Mouse (Mus musculus): ENCODE data around the gene Elavl3. TPM values are rescaled to one million over a fixed set of nuclear protein-coding genes. Genes with fewer than 3 reads are reported as not detected.

The Elavl3 gene
- polyA plus RNA-seq, 1 experiment from 2014 or later, result 53.5 TPM

GRCm38 (mm10) chr9:21989230-21990110 is 62.4 kb downstream of the Elavl3 start, which contains the start of gene Rgl3:
TSS of gene Rgl3 (minus strand) at chr9:21989446.
- ATAC-seq (replicated peaks; ENCODE audit: low FRiP score) (peak; percentile 53; the same call in 1 of the 2 replicates), DNase-seq (ENCODE audit: low spot score) (peak; percentile 75)
- Histone ChIP-seq H3K4me3 (ENCODE audit: low read depth, low read length) (peak within 1 kb of the TSS; percentile 35), H3K4me2 (ENCODE audit: low read depth, low read length, severe bottlenecking) (peak within 1 kb of the TSS; percentile 67), H3K36me3 (ENCODE audit: control insufficient read depth, insufficient read depth, low read length) (no peaks in the 10 kb centered on the region), H3K27me3 (ENCODE audit: control insufficient read depth, insufficient read depth, low read length) (peaks cover 56% of the 10 kb centered on the region), H3K4me1 (replicated peaks; ENCODE audit: control insufficient read depth, insufficient read depth, low read length) (peaks cover 16% of the 10 kb centered on the region), H3K27ac (ENCODE audit: low read depth, low read length) (no peak within 1 kb of the TSS), H3K9ac (ENCODE audit: low read length) (peak within 1 kb of the TSS; percentile 51), H3K9me3 (ENCODE audit: control insufficient read depth, low read length) (no peaks in the 10 kb centered on the region)
- WGBS, result under 1% methylated on average over 38 of the region's 42 CpGs

GRCm38 (mm10) chr9:21988421-21989101 is 63.3 kb downstream of the Elavl3 start:
- DNase-seq (ENCODE audit: low spot score) (no peak), ATAC-seq (replicated peaks; ENCODE audit: low FRiP score) (peak; percentile 23; the same call in 1 of the 2 replicates)
- under 1% methylated on average over 32 of the region's 32 CpGs for WGBS
- Histone ChIP-seq H3K9me3 (ENCODE audit: control insufficient read depth, low read length) (no peaks in the 10 kb centered on the region), H3K4me2 (ENCODE audit: low read depth, low read length, severe bottlenecking) (peak overlapping the region; percentile 67), H3K4me1 (replicated peaks; ENCODE audit: control insufficient read depth, insufficient read depth, low read length) (peaks cover 16% of the 10 kb centered on the region), H3K27ac (ENCODE audit: low read depth, low read length) (no peak overlapping the region), H3K9ac (ENCODE audit: low read length) (peak overlapping the region; percentile 51), H3K36me3 (ENCODE audit: control insufficient read depth, insufficient read depth, low read length) (no peaks in the 10 kb centered on the region), H3K27me3 (ENCODE audit: control insufficient read depth, insufficient read depth, low read length) (peaks cover 56% of the 10 kb centered on the region), H3K4me3 (ENCODE audit: low read depth, low read length) (peak overlapping the region; percentile 35)

- no peak for ATAC-seq (replicated peaks; ENCODE audit: low FRiP score)
- H3K4me1 ChIP-seq (replicated peaks; ENCODE audit: control insufficient read depth, insufficient read depth, low read length), result peaks cover 16% of the 10 kb centered on the region
- peaks cover 56% of the 10 kb centered on the region for H3K27me3 ChIP-seq (ENCODE audit: control insufficient read depth, insufficient read depth, low read length)
- peak overlapping the region; percentile 67; the same call in 1 of the 2 replicates for H3K4me2 ChIP-seq (ENCODE audit: low read depth, low read length, severe bottlenecking)
- WGBS, result 10% methylated on average over 34 of the region's 36 CpGs
- peak overlapping the region; percentile 16; the same call in 1 of the 2 replicates for H3K9ac ChIP-seq (ENCODE audit: low read length)
- DNase-seq (ENCODE audit: low spot score), result no peak
- no peaks in the 10 kb centered on the region for H3K36me3 ChIP-seq (ENCODE audit: control insufficient read depth, insufficient read depth, low read length)
- no peak overlapping the region for H3K27ac ChIP-seq (ENCODE audit: low read depth, low read length)
- H3K4me3 ChIP-seq (ENCODE audit: low read depth, low read length), result peak overlapping the region; percentile 35; the same call in 1 of the 2 replicates
- no peaks in the 10 kb centered on the region for H3K9me3 ChIP-seq (ENCODE audit: control insufficient read depth, low read length)
These were observed 64.1 kb downstream of the Elavl3 start for GRCm38 (mm10) chr9:21987592-21988342.

- H3K9me3 ChIP-seq (ENCODE audit: control insufficient read depth, low read length), result no peaks in the 10 kb centered on the region
- H3K27ac ChIP-seq (ENCODE audit: low read depth, low read length), result no peak overlapping the region
- 4% methylated on average over 3 of the region's 3 CpGs for WGBS
- H3K36me3 ChIP-seq (ENCODE audit: control insufficient read depth, insufficient read depth, low read length), result no peaks in the 10 kb centered on the region
- H3K9ac ChIP-seq (ENCODE audit: low read length), result no peak overlapping the region
- ATAC-seq (replicated peaks; ENCODE audit: low FRiP score) (no peak), DNase-seq (ENCODE audit: low spot score) (no peak)
- no peak overlapping the region for H3K4me3 ChIP-seq (ENCODE audit: low read depth, low read length)
- H3K27me3 ChIP-seq (ENCODE audit: control insufficient read depth, insufficient read depth, low read length), result peaks cover 25% of the 10 kb centered on the region
- no peak overlapping the region for H3K4me2 ChIP-seq (ENCODE audit: low read depth, low read length, severe bottlenecking)
- peaks cover 10% of the 10 kb centered on the region for H3K4me1 ChIP-seq (replicated peaks; ENCODE audit: control insufficient read depth, insufficient read depth, low read length)
These were observed 67.9 kb downstream of the Elavl3 start for GRCm38 (mm10) chr9:21983911-21984310.

GRCm38 (mm10) chr9:21978398-21979128 is 73.3 kb downstream of the Elavl3 start:
- Histone ChIP-seq H3K27me3 (ENCODE audit: control insufficient read depth, insufficient read depth, low read length) (no peaks in the 10 kb centered on the region), H3K4me3 (ENCODE audit: low read depth, low read length) (no peak overlapping the region), H3K4me2 (ENCODE audit: low read depth, low read length, severe bottlenecking) (no peak overlapping the region), H3K9ac (ENCODE audit: low read length) (no peak overlapping the region), H3K27ac (ENCODE audit: low read depth, low read length) (no peak overlapping the region), H3K4me1 (replicated peaks; ENCODE audit: control insufficient read depth, insufficient read depth, low read length) (no peaks in the 10 kb centered on the region), H3K36me3 (ENCODE audit: control insufficient read depth, insufficient read depth, low read length) (no peaks in the 10 kb centered on the region), H3K9me3 (ENCODE audit: control insufficient read depth, low read length) (no peaks in the 10 kb centered on the region)
- no peak for ATAC-seq (replicated peaks; ENCODE audit: low FRiP score)
- DNase-seq (ENCODE audit: low spot score), result no peak
- 95% methylated on average over 4 of the region's 4 CpGs for WGBS

GRCm38 (mm10) chr9:21977972-21978371 is 73.9 kb downstream of the Elavl3 start:
- H3K36me3 ChIP-seq (ENCODE audit: control insufficient read depth, insufficient read depth, low read length), result no peaks in the 10 kb centered on the region
- H3K4me1 ChIP-seq (replicated peaks; ENCODE audit: control insufficient read depth, insufficient read depth, low read length), result no peaks in the 10 kb centered on the region
- no peak for ATAC-seq (replicated peaks; ENCODE audit: low FRiP score)
- DNase-seq (ENCODE audit: low spot score), result no peak
- no peaks in the 10 kb centered on the region for H3K9me3 ChIP-seq (ENCODE audit: control insufficient read depth, low read length)
- H3K27me3 ChIP-seq (ENCODE audit: control insufficient read depth, insufficient read depth, low read length), result no peaks in the 10 kb centered on the region
- WGBS, result 33% methylated on average over 2 of the region's 2 CpGs
- no peak overlapping the region for H3K4me2 ChIP-seq (ENCODE audit: low read depth, low read length, severe bottlenecking)
- H3K27ac ChIP-seq (ENCODE audit: low read depth, low read length), result no peak overlapping the region
- H3K9ac ChIP-seq (ENCODE audit: low read length), result no peak overlapping the region
- no peak overlapping the region for H3K4me3 ChIP-seq (ENCODE audit: low read depth, low read length)

- ATAC-seq (replicated peaks; ENCODE audit: low FRiP score) (no peak), DNase-seq (ENCODE audit: low spot score) (no peak)
- Histone ChIP-seq H3K4me2 (ENCODE audit: low read depth, low read length, severe bottlenecking) (no peak overlapping the region), H3K9me3 (ENCODE audit: control insufficient read depth, low read length) (no peaks in the 10 kb centered on the region), H3K36me3 (ENCODE audit: control insufficient read depth, insufficient read depth, low read length) (no peaks in the 10 kb centered on the region), H3K27ac (ENCODE audit: low read depth, low read length) (no peak overlapping the region), H3K4me3 (ENCODE audit: low read depth, low read length) (no peak overlapping the region), H3K27me3 (ENCODE audit: control insufficient read depth, insufficient read depth, low read length) (no peaks in the 10 kb centered on the region), H3K9ac (ENCODE audit: low read length) (no peak overlapping the region), H3K4me1 (replicated peaks; ENCODE audit: control insufficient read depth, insufficient read depth, low read length) (no peaks in the 10 kb centered on the region)
- 88% methylated on average over 5 of the region's 5 CpGs for WGBS
These were observed 74.5 kb downstream of the Elavl3 start for GRCm38 (mm10) chr9:21977331-21977730.
